Mouse (Mus musculus): Measurements from ENCODE around the gene Sstr2. TPM values are rescaled to one million over a fixed set of nuclear protein-coding genes. Genes with fewer than 3 reads are reported as not detected.

The Sstr2 gene
- total and polyA plus RNA-seq, 3 experiments: 0.77 to 0.82 TPM; not detected in 1

GRCm38 (mm10) chr11:113588936-113589335 lies 30.2 kb upstream of the Sstr2 start:
- no peaks in the 10 kb centered on the region for H3K4me1 ChIP-seq (ENCODE audit: control insufficient read depth in 1 of 2, insufficient read depth in 2 of 2, low read length in 2 of 2)
- H3K36me3 ChIP-seq (ENCODE audit: control insufficient read depth in 1 of 2, insufficient read depth in 2 of 2, low read length in 2 of 2): no peaks in the 10 kb centered on the region
- no peak for DNase-seq (ENCODE audit: low read depth, low spot score)
- TF ChIP-seq POLR2AphosphoS2 (IDR thresholded peaks at IDR 0.05; ENCODE audit: low read length) (no peak), ZMIZ1 (IDR thresholded peaks at IDR 0.05; ENCODE audit: low read depth, low read length) (no peak), NELFE (IDR thresholded peaks at IDR 0.05; ENCODE audit: low read depth, low read length) (no peak), USF2 (IDR thresholded peaks at IDR 0.05; ENCODE audit: borderline replicate concordance in 1 of 2, insufficient read depth in 1 of 2, low read depth in 1 of 2, low read length in 2 of 2) (no peak), MXI1 (IDR thresholded peaks at IDR 0.05; ENCODE audit: low read depth, low read length) (no peak), EP300 (IDR thresholded peaks at IDR 0.05; ENCODE audit: low read depth in 1 of 2, low read length in 2 of 2) (no peak)
- peaks cover 0 to 1% of the 10 kb centered on the region in 2 experiments; a peak in 2 of 4 replicates for H3K27me3 ChIP-seq (ENCODE audit: control insufficient read depth in 1 of 2, insufficient read depth in 2 of 2, low read length in 2 of 2)
- no peak overlapping the region for H3K4me3 ChIP-seq (ENCODE audit: control insufficient read depth in 1 of 2, insufficient read depth in 1 of 2, low read depth in 2 of 2, low read length in 2 of 2)
- no peaks in the 10 kb centered on the region for H3K9me3 ChIP-seq (replicated peaks; ENCODE audit: insufficient read depth, low read length)
- no peak overlapping the region for H3K9ac ChIP-seq (ENCODE audit: control insufficient read depth, low read depth, low read length, poor library complexity, severe bottlenecking)
- no peaks in the 10 kb centered on the region for H3K79me2 ChIP-seq (ENCODE audit: control insufficient read depth, insufficient read depth, low read length, poor library complexity)
- H3K27ac ChIP-seq (ENCODE audit: control insufficient read depth, low read depth, low read length): no peak overlapping the region

- no peaks in the 10 kb centered on the region for H3K4me1 ChIP-seq (ENCODE audit: control insufficient read depth in 1 of 2, insufficient read depth in 2 of 2, low read length in 2 of 2)
- TF ChIP-seq MEF2A (IDR thresholded peaks at IDR 0.05; ENCODE audit: extremely low read depth, insufficient replicate concordance, low read depth, low read length, poor library complexity, severe bottlenecking) (no peak), ZKSCAN1 (IDR thresholded peaks at IDR 0.05; ENCODE audit: low read depth, low read length) (peak; percentile 66; the same call in 1 of the 2 replicates), BHLHE40 (IDR thresholded peaks at IDR 0.05; ENCODE audit: borderline replicate concordance, low read depth, low read length) (no peak), NRF1 (IDR thresholded peaks at IDR 0.05; ENCODE audit: insufficient read depth, low read depth, low read length, poor library complexity, severe bottlenecking) (no peak), JUND (IDR thresholded peaks at IDR 0.05; ENCODE audit: low read depth, low read length) (no peak), USF1 (IDR thresholded peaks at IDR 0.05; ENCODE audit: low read depth, low read length) (no peak)
- H3K9ac ChIP-seq (ENCODE audit: control insufficient read depth, low read depth, low read length, poor library complexity, severe bottlenecking): no peak overlapping the region
- H3K79me2 ChIP-seq (ENCODE audit: control insufficient read depth, insufficient read depth, low read length, poor library complexity): no peaks in the 10 kb centered on the region
- H3K36me3 ChIP-seq (ENCODE audit: control insufficient read depth in 1 of 2, insufficient read depth in 2 of 2, low read length in 2 of 2): no peaks in the 10 kb centered on the region
- no peak overlapping the region for H3K4me3 ChIP-seq (ENCODE audit: control insufficient read depth in 1 of 2, insufficient read depth in 1 of 2, low read depth in 2 of 2, low read length in 2 of 2)
- DNase-seq (ENCODE audit: low read depth, low spot score): no peak
- no peaks in the 10 kb centered on the region for H3K9me3 ChIP-seq (replicated peaks; ENCODE audit: insufficient read depth, low read length)
- H3K27ac ChIP-seq (ENCODE audit: control insufficient read depth, low read depth, low read length): no peak overlapping the region
- H3K27me3 ChIP-seq (ENCODE audit: control insufficient read depth in 1 of 2, insufficient read depth in 2 of 2, low read length in 2 of 2): peaks cover 0 to 4% of the 10 kb centered on the region in 2 experiments; a peak in 2 of 4 replicates
These were observed 24.0 kb upstream of the Sstr2 start for GRCm38 (mm10) chr11:113595144-113595543.

GRCm38 (mm10) chr11:113597632-113598031 lies 21.5 kb upstream of the Sstr2 start:
- H3K27ac ChIP-seq (ENCODE audit: control insufficient read depth, low read depth, low read length): no peak overlapping the region
- TF ChIP-seq ELF1 (IDR thresholded peaks at IDR 0.05; ENCODE audit: low read depth, low read length) (no peak), MAFK (IDR thresholded peaks at IDR 0.05; ENCODE audit: borderline replicate concordance, low read depth, low read length) (no peak), NELFE (IDR thresholded peaks at IDR 0.05; ENCODE audit: low read depth, low read length) (no peak), MXI1 (IDR thresholded peaks at IDR 0.05; ENCODE audit: low read depth, low read length) (no peak)
- no peaks in the 10 kb centered on the region for H3K79me2 ChIP-seq (ENCODE audit: control insufficient read depth, insufficient read depth, low read length, poor library complexity)
- no peaks in the 10 kb centered on the region for H3K9me3 ChIP-seq (replicated peaks; ENCODE audit: insufficient read depth, low read length)
- no peaks in the 10 kb centered on the region for H3K36me3 ChIP-seq (ENCODE audit: control insufficient read depth in 1 of 2, insufficient read depth in 2 of 2, low read length in 2 of 2)
- no peak for DNase-seq (ENCODE audit: low read depth, low spot score)
- no peak overlapping the region for H3K4me3 ChIP-seq (ENCODE audit: control insufficient read depth in 1 of 2, insufficient read depth in 1 of 2, low read depth in 2 of 2, low read length in 2 of 2)
- no peak overlapping the region for H3K9ac ChIP-seq (ENCODE audit: control insufficient read depth, low read depth, low read length, poor library complexity, severe bottlenecking)
- no peaks in the 10 kb centered on the region for H3K4me1 ChIP-seq (ENCODE audit: control insufficient read depth in 1 of 2, insufficient read depth in 2 of 2, low read length in 2 of 2)
- H3K27me3 ChIP-seq (ENCODE audit: control insufficient read depth in 1 of 2, insufficient read depth in 2 of 2, low read length in 2 of 2): peaks cover 0 to 4% of the 10 kb centered on the region in 2 experiments; a peak in 2 of 4 replicates

Measured in MEL (cell line).